Mouse (Mus musculus) spleen, adult 2 months (tissue): ENCODE results near the gene Krtap1-5.

Experiments used
- CTCF ChIP-seq: fragments of 200-500 bp; IDR thresholded peaks from 2 replicates; pipeline ENCODE4 v1.5.1; 2011; ENCODE audit warnings: mild to moderate bottlenecking, inconsistent platforms; ENCODE audit not compliant: insufficient read depth, insufficient read length, insufficient replicate concordance; ENCODE audit errors: extremely low read depth
- POLR2A ChIP-seq: fragments of 200-500 bp; IDR thresholded peaks from 2 replicates; pipeline ENCODE4 v1.6.1; 2011; ENCODE audit warnings: low read depth, low read length, inconsistent platforms

- TF ChIP-seq POLR2A: no peak
- TF ChIP-seq CTCF: no peak
These were observed 14.3 kb downstream of the Krtap1-5 start, which contains the start of gene Krtap3-1 for GRCm38 (mm10) chr11:99566530-99566929.
